Mouse (Mus musculus): ENCODE data around the gene C1qtnf7. TPM values are rescaled to one million over a fixed set of nuclear protein-coding genes. Genes with fewer than 3 reads are reported as not detected.

Gene C1qtnf7
- polyA plus RNA-seq, 1 experiment from 2014 or later = 0.09 TPM

- in situ Hi-C loops (cut with MboI; ENCODE audit: low pct_unique_long_range_greater_than_20kb) = no loop called here
- CTCF ChIA-PET = interaction anchor here (0.7 to 2.9 kb wide), 12 partner anchors 8 to 131 kb away, joined by 3 to 16 read pairs (median 4); partner anchors contain the start of gene Cc2d2a
- no peak for TF ChIP-seq CTCF (IDR thresholded peaks at IDR 0.05)
- no peak for ATAC-seq
- no peak for DNase-seq (ENCODE audit: low read depth, low spot score)
- POLR2A ChIA-PET = interaction anchor here (1.1 to 1.4 kb wide), 2 partner anchors 22 to 40 kb away, joined by 3 read pairs; no protein-coding TSS in a partner anchor
- no peaks in the 10 kb centered on the region for H3K27me3 ChIP-seq
These were observed 15.5 kb downstream of the C1qtnf7 start for GRCm38 (mm10) chr5:43530886-43531285.

GRCm38 (mm10) chr5:43538322-43539167 is 23.2 kb downstream of the C1qtnf7 start:
- ATAC-seq (no peak), DNase-seq (ENCODE audit: low read depth, low spot score) (no peak)
- no peaks in the 10 kb centered on the region for H3K27me3 ChIP-seq
- in situ Hi-C loops (cut with MboI; ENCODE audit: low pct_unique_long_range_greater_than_20kb) = no loop called here
- POLR2A ChIA-PET = no interaction called here
- no peak for TF ChIP-seq CTCF (IDR thresholded peaks at IDR 0.05)
- CTCF ChIA-PET = interaction anchor here (0.6 to 1.5 kb wide), 2 partner anchors 7 to 88 kb away, joined by 3 to 4 read pairs; no protein-coding TSS in a partner anchor

- ATAC-seq = no peak
These were observed 23.8 kb downstream of the C1qtnf7 start for GRCm38 (mm10) chr5:43539168-43539516.

GRCm38 (mm10) chr5:43539871-43540270 is 24.5 kb downstream of the C1qtnf7 start:
- in situ Hi-C loops (cut with MboI; ENCODE audit: low pct_unique_long_range_greater_than_20kb) = no loop called here
- H3K27me3 ChIP-seq = no peaks in the 10 kb centered on the region
- ChIA-PET CTCF (interaction anchor here (1.5 kb wide), 1 partner anchor 9 kb away, joined by 4 read pairs; no protein-coding TSS in a partner anchor), POLR2A (no interaction called here)
- no peak for DNase-seq (ENCODE audit: low read depth, low spot score)
- TF ChIP-seq CTCF (IDR thresholded peaks at IDR 0.05) = no peak
- ATAC-seq = no peak

More at GRCm38 (mm10) chr5:43539168-43539516, 23.8 kb downstream of the C1qtnf7 start:
- ChIA-PET CTCF (interaction anchor here (1.5 kb wide), 1 partner anchor 8 kb away, joined by 4 read pairs; no protein-coding TSS in a partner anchor), POLR2A (no interaction called here)
- H3K27me3 ChIP-seq = no peaks in the 10 kb centered on the region
- in situ Hi-C loops (cut with MboI; ENCODE audit: low pct_unique_long_range_greater_than_20kb) = no loop called here
- TF ChIP-seq CTCF (IDR thresholded peaks at IDR 0.05) = no peak
- no peak for DNase-seq (ENCODE audit: low read depth, low spot score)

GRCm38 (mm10) chr5:43541492-43541891 is 26.2 kb downstream of the C1qtnf7 start:
- ChIA-PET POLR2A (interaction anchor here (0.7 kb wide), 1 partner anchor 10 kb away, joined by 4 read pairs; no protein-coding TSS in a partner anchor), CTCF (interaction anchor here (0.8 to 1.2 kb wide), 3 partner anchors 10 to 109 kb away, joined by 3 to 4 read pairs (median 4); no protein-coding TSS in a partner anchor)
- H3K27me3 ChIP-seq = no peaks in the 10 kb centered on the region
- in situ Hi-C loops (cut with MboI; ENCODE audit: low pct_unique_long_range_greater_than_20kb) = no loop called here
- TF ChIP-seq CTCF (IDR thresholded peaks at IDR 0.05) = no peak
- no peak for DNase-seq (ENCODE audit: low read depth, low spot score)
- no peak for ATAC-seq

GRCm38 (mm10) chr5:43542246-43542845 is 27.0 kb downstream of the C1qtnf7 start:
- POLR2A ChIA-PET = interaction anchor here (0.7 kb wide), 1 partner anchor 9 kb away, joined by 4 read pairs; no protein-coding TSS in a partner anchor
- no peak for ATAC-seq
- DNase-seq (ENCODE audit: low read depth, low spot score) = no peak
- no peak for TF ChIP-seq CTCF (IDR thresholded peaks at IDR 0.05)
- no peaks in the 10 kb centered on the region for H3K27me3 ChIP-seq
- CTCF ChIA-PET = interaction anchor here (1.1 kb wide), 1 partner anchor 10 kb away, joined by 4 read pairs; no protein-coding TSS in a partner anchor
- in situ Hi-C loops (cut with MboI; ENCODE audit: low pct_unique_long_range_greater_than_20kb) = no loop called here

GRCm38 (mm10) chr5:43549951-43550350 is 34.6 kb downstream of the C1qtnf7 start:
- DNase-seq (ENCODE audit: low read depth, low spot score) (no peak), ATAC-seq (no peak)
- no peaks in the 10 kb centered on the region for H3K27me3 ChIP-seq
- in situ Hi-C loops (cut with MboI; ENCODE audit: low pct_unique_long_range_greater_than_20kb) = no loop called here
- ChIA-PET POLR2A (no interaction called here), CTCF (interaction anchor here (1.4 kb wide), 2 partner anchors 18 to 20 kb away, joined by 3 read pairs; no protein-coding TSS in a partner anchor)
- no peak for TF ChIP-seq CTCF (IDR thresholded peaks at IDR 0.05)

GRCm38 (mm10) chr5:43550444-43550843 is 35.1 kb downstream of the C1qtnf7 start:
- in situ Hi-C loops (cut with MboI; ENCODE audit: low pct_unique_long_range_greater_than_20kb) = no loop called here
- no peak for TF ChIP-seq CTCF (IDR thresholded peaks at IDR 0.05)
- H3K27me3 ChIP-seq = no peaks in the 10 kb centered on the region
- POLR2A ChIA-PET = interaction anchor here (1.4 kb wide), 1 partner anchor 23 kb away, joined by 3 read pairs; no protein-coding TSS in a partner anchor
- no peak for ATAC-seq
- CTCF ChIA-PET = interaction anchor here (1.2 to 3.0 kb wide), 4 partner anchors 18 to 127 kb away, joined by 3 to 16 read pairs (median 9); no protein-coding TSS in a partner anchor
- no peak for DNase-seq (ENCODE audit: low read depth, low spot score)

GRCm38 (mm10) chr5:43554871-43555270 is 39.5 kb downstream of the C1qtnf7 start:
- in situ Hi-C loops (cut with MboI; ENCODE audit: low pct_unique_long_range_greater_than_20kb) = no loop called here
- ChIA-PET CTCF (interaction anchor here (0.9 to 2.3 kb wide), 9 partner anchors 14 to 132 kb away, joined by 3 to 10 read pairs (median 4); no protein-coding TSS in a partner anchor), POLR2A (interaction anchor here (0.6 to 1.5 kb wide), 4 partner anchors 15 to 73 kb away, joined by 3 to 8 read pairs (median 5); no protein-coding TSS in a partner anchor)
- DNase-seq (ENCODE audit: low read depth, low spot score) = peak; percentile 64
- TF ChIP-seq CTCF (IDR thresholded peaks at IDR 0.05) = no peak
- no peaks in the 10 kb centered on the region for H3K27me3 ChIP-seq
- ATAC-seq = peak; percentile 22

- no peak for TF ChIP-seq CTCF (IDR thresholded peaks at IDR 0.05)
- POLR2A ChIA-PET = interaction anchor here (0.6 to 1.5 kb wide), 4 partner anchors 15 to 72 kb away, joined by 3 to 8 read pairs (median 5); no protein-coding TSS in a partner anchor
- DNase-seq (ENCODE audit: low read depth, low spot score) (peak; percentile 86), ATAC-seq (peak; percentile 77)
- CTCF ChIA-PET = interaction anchor here (0.6 to 2.3 kb wide), 10 partner anchors 14 to 132 kb away, joined by 3 to 10 read pairs (median 4); no protein-coding TSS in a partner anchor
- no peaks in the 10 kb centered on the region for H3K27me3 ChIP-seq
- in situ Hi-C loops (cut with MboI; ENCODE audit: low pct_unique_long_range_greater_than_20kb) = no loop called here
These were observed 40.1 kb downstream of the C1qtnf7 start for GRCm38 (mm10) chr5:43555406-43555805.

Data from Patski (cell line).